10 mouse cellular contexts compared by ENCODE assay signal in the genomic region with DNA sequence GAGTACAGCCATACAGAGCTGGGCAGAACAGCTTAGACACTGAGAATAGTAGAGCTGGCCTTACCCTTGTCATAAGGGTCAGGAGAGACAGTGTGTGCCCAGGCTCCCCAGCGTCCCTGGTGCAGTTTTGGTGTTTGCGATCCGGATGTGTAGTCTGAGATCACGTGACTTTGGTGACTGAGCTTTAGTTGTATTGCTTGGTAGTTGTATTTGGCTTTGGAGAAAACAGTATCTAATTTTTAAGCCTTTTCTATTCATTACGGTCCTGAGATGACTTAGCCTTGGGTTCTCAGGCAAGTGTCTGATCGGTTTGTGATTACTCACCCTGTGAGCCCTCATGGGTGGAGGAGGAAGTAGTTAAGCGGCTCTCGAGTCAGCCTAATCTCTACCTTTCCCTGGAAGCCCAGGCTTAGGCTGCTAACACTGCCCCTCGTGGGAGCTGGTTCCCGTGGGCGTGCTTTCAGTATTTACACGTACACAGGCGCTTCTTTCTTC. TPM values are rescaled to one million over a fixed set of nuclear protein-coding genes. Genes with fewer than 3 reads are reported as not detected.
DNase-seq lines count a peak whose midpoint lies in the region; ATAC-seq lines count a peak whose summit lies in the region.
"Had no signal": no experiment of that assay in that cellular context is flagged by ENCODE, and none has a peak within 500 bp of the region (broad histone marks: within the 10 kb centered on the region; RNA-seq: fewer than 3 reads in every experiment).

No protein-coding gene starts in this region.

- peak overlapping the region; percentile 56 for H3K4me2 ChIP-seq in liver, embryonic 12.5 days
- H3K4me2 ChIP-seq: limb, embryonic 12.5 days had no signal

- no peaks in the 10 kb centered on the region for H3K36me3 ChIP-seq in liver, embryonic 12.5 days
- no peaks in the 10 kb centered on the region for H3K36me3 ChIP-seq in hindbrain, embryonic 10.5 days

- no peaks in the 10 kb centered on the region for H3K9me3 ChIP-seq in liver, embryonic 12.5 days (replicated peaks)
- no peaks in the 10 kb centered on the region for H3K9me3 ChIP-seq in hindbrain, embryonic 10.5 days
- H3K9me3 ChIP-seq: limb, embryonic 12.5 days had no signal

- peaks cover 24% of the 10 kb centered on the region for H3K4me1 ChIP-seq in liver, embryonic 12.5 days
- peaks cover 3% of the 10 kb centered on the region; the same call in 1 of the 2 replicates for H3K4me1 ChIP-seq in hindbrain, embryonic 10.5 days (replicated peaks)

- no peak overlapping the region for H3K27ac ChIP-seq in liver, embryonic 12.5 days
- no peak overlapping the region for H3K27ac ChIP-seq in hindbrain, embryonic 10.5 days
- H3K27ac ChIP-seq: limb, embryonic 12.5 days had no signal

- ATAC-seq in liver, embryonic 12.5 days = peak; percentile 77

- peak overlapping the region; percentile 28 for H3K4me3 ChIP-seq in liver, embryonic 12.5 days
- no peak overlapping the region for H3K4me3 ChIP-seq in hindbrain, embryonic 10.5 days
- H3K4me3 ChIP-seq: limb, embryonic 12.5 days had no signal

- no peaks in the 10 kb centered on the region for H3K27me3 ChIP-seq in liver, embryonic 12.5 days (replicated peaks)
- H3K27me3 ChIP-seq in hindbrain, embryonic 10.5 days (ENCODE audit: insufficient read depth, poor library complexity, severe bottlenecking) = no peaks in the 10 kb centered on the region
- H3K27me3 ChIP-seq: limb, embryonic 12.5 days had no signal

- 25% methylated on average over 13 of the region's 13 CpGs for WGBS in liver, embryonic 12.5 days (ENCODE audit: insufficient replicate concordance)
- WGBS in hindbrain, embryonic 10.5 days = 80% methylated on average over 13 of the region's 13 CpGs

- no peak overlapping the region for H3K9ac ChIP-seq in liver, embryonic 12.5 days
- H3K9ac ChIP-seq: limb, embryonic 12.5 days had no signal

- peak; percentile 34 for DNase-seq in layer of hippocampus, adult 9-11 months
- DNase-seq in layer of hippocampus, adult 18-20 months (ENCODE audit: low spot score in 2 of 2) = no peak
- peak; percentile 34 for DNase-seq in c-Kit-positive CD71-positive TER-119-negative erythroid progenitor cells, embryonic 14.5 days (ENCODE audit: low read depth)
- peak; percentile 21 for DNase-seq in skeletal muscle tissue, adult 2 months (ENCODE audit: low read depth, low spot score)
- DNase-seq in cerebellum, postnatal 10 days = no peak
- DNase-seq in cerebellum, adult 11 months = no peak
- DNase-seq in hindbrain, embryonic 10.5 days (ENCODE audit: low spot score) = no peak
- DNase-seq: right cerebral cortex, postnatal 14 days had no signal

RNA-seq across cellular contexts. Expression of gene Atg4c, which starts 6.1 kb away (rescaled TPM):
- total RNA-seq in layer of hippocampus, adult 18-20 months (2021) = 10 to 100 TPM; 38.1 to 39.3 TPM
- polyA plus RNA-seq in liver, embryonic 12.5 days (2016; fragmentation: Nextera tagmentation; extraction: Ambion mirVana) = 6.3 and 7.3 TPM in 2 replicates
- polyA plus RNA-seq in hindbrain, embryonic 10.5 days (2016; fragmentation: Nextera tagmentation; extraction: Ambion mirVana) = 11.8 and 13.0 TPM in 2 replicates

Comparison
In these comparisons a context has a peak if more than half of its experiments do, and no peak if none do; other contexts are left out.
1. DNase-seq: peak in layer of hippocampus, adult 9-11 months (single experiment), c-Kit-positive CD71-positive TER-119-negative erythroid progenitor cells, embryonic 14.5 days (single experiment) and skeletal muscle tissue, adult 2 months (single experiment); none in layer of hippocampus, adult 18-20 months (0 of 2), cerebellum, postnatal 10 days (0 of 2), cerebellum, adult 11 months (single experiment) and hindbrain, embryonic 10.5 days (single experiment).